Mouse (Mus musculus) megakaryocyte, embryonic 14.5 days (primary cell): ENCODE results near the gene Notum. TPM values are rescaled to one million over a fixed set of nuclear protein-coding genes. Genes with fewer than 3 reads are reported as not detected.

Experiments
- H3K27me3 ChIP-seq: replicated peaks from 2 replicates; pipeline ENCODE3; 2012; ENCODE audit warnings: inconsistent platforms
- H3K36me3 ChIP-seq: replicated peaks from 2 replicates; pipeline ENCODE3; 2012; ENCODE audit warnings: low read length, inconsistent platforms, mixed read lengths
- H3K4me1 ChIP-seq: 2 replicates; pipeline ENCODE4 v1.6.1; 2012; ENCODE audit warnings: inconsistent platforms
- H3K4me3 ChIP-seq: replicated peaks from 2 replicates; pipeline ENCODE3; 2012; ENCODE audit warnings: moderate library complexity, mild to moderate bottlenecking, inconsistent platforms
- H3K9me3 ChIP-seq: 2 replicates; pipeline ENCODE4 v1.6.1; 2012; ENCODE audit warnings: inconsistent platforms
- FLI1 ChIP-seq: IDR thresholded peaks from 2 replicates; pipeline ENCODE4 v1.6.1; 2012; ENCODE audit warnings: low read length, inconsistent platforms, mixed read lengths
- GATA1 ChIP-seq: IDR thresholded peaks from 3 replicates; pipeline ENCODE4 v1.6.1; 2012; ENCODE audit warnings: mixed read lengths, low read length, inconsistent platforms, borderline replicate concordance
- polyA plus RNA-seq: library from polyadenylated mRNA; stranded (reverse); fragments of >175 nt; gene quantifications from 2 replicates; pipeline ENCODE4 v1.2.3, GENCODE M21; 2012; ENCODE audit warnings: low replicate concordance; ENCODE audit not compliant: insufficient read depth

Notum gene
- polyA plus RNA-seq, 1 experiment, result 0.46 TPM

DNA sequence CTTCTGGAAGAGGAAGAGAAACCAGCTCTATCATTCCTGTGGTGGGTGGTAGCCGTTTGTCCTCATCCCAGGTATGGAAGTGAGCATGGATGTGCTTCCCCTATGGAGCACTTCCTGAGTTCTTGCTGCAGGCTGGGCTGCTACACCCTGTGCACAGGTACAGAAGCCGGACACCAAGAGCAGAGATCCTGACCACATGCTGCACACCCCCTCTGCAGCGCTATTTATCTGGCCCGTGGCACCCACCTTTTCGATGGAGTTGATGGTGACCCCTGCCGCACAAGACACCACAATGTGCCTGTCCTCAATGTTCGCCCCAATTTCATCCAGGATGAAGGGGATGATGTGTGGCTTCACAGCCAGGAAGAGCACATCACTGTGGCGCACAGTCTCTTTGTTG lies 19.1 kb downstream of the Notum start:
- Histone ChIP-seq H3K27me3 (peaks cover 8% of the 10 kb centered on the region), H3K4me3 (peak overlapping the region; percentile 51), H3K9me3 (no peaks in the 10 kb centered on the region), H3K4me1 (peaks cover 47% of the 10 kb centered on the region), H3K36me3 (peaks cover 27% of the 10 kb centered on the region)
- TF ChIP-seq FLI1 (no peak), GATA1 (no peak)

- H3K4me3 ChIP-seq, result peak overlapping the region; percentile 5
These were observed 19.7 kb downstream of the Notum start for GRCm38 (mm10) chr11:120641255-120641654.

GRCm38 (mm10) chr11:120634810-120635209 lies 26.2 kb downstream of the Notum start:
- H3K27me3 ChIP-seq, result no peaks in the 10 kb centered on the region
- H3K9me3 ChIP-seq, result no peaks in the 10 kb centered on the region
- H3K4me3 ChIP-seq, result no peak overlapping the region
- no peak for TF ChIP-seq FLI1
- TF ChIP-seq GATA1, result no peak
- H3K4me1 ChIP-seq, result peaks cover 58% of the 10 kb centered on the region
- H3K36me3 ChIP-seq, result peaks cover 21% of the 10 kb centered on the region

More at GRCm38 (mm10) chr11:120641255-120641654, 19.7 kb downstream of the Notum start:
- TF ChIP-seq GATA1 (no peak), FLI1 (no peak)
- Histone ChIP-seq H3K36me3 (peaks cover 28% of the 10 kb centered on the region), H3K9me3 (no peaks in the 10 kb centered on the region), H3K27me3 (peaks cover 6% of the 10 kb centered on the region), H3K4me1 (peaks cover 47% of the 10 kb centered on the region)

- no peaks in the 10 kb centered on the region for H3K27me3 ChIP-seq
- H3K9me3 ChIP-seq, result no peaks in the 10 kb centered on the region
- TF ChIP-seq GATA1, result no peak
- TF ChIP-seq FLI1, result no peak
- peak within 1 kb of the TSS; percentile 93 for H3K4me3 ChIP-seq
- H3K4me1 ChIP-seq, result peaks cover 69% of the 10 kb centered on the region
- peaks cover 23% of the 10 kb centered on the region for H3K36me3 ChIP-seq
These were observed 27.2 kb downstream of the Notum start, which contains the start of gene Mafg for GRCm38 (mm10) chr11:120633520-120634343. TSS of gene Mafg (minus strand) at chr11:120633600.

DNA sequence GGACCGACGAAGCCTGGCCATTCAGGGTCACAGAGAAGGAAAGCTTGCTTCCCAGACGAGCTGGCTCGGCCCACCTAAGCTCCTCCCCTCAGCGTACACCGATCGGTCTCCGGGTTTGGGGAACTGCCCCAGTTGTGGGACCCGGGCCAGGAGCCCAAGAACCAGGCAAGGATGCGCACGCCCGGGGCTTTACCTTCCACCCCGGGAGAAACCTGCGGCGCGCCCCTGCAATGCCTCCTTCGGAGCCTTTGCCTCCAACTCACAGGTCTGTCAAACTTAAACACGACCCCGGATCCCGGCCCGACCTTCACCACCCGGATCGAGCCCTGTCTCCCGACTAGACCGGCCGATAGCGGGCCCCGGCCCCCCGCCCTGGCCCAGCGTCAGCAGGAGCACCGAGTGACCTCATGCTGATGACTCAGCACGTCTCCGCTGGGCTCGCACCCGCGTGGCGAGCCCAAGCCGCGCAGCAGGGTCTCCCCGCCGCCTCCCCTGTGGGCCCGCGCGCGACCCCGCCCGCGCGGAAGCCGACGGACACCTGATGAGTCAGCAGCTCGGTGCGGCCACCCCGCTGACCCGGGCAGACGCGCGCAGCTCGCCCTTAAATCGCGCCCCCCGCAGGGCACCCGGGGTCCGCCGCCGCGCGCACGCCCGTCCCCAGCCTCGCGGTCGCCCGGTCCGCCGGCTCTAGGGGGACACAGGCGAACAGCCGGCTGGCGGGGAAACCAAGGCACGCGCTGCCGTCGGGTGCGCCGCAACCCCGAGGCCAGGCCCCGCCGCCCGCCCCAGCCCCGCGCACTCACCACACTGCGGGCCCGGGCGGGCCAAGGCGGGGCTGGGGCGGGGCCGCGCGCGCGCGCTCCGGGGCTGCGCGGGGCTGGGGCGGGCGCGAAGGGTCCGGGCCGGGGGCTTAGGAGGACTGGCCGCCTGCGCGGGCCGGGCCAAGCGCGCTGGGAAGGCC lies 28.1 kb downstream of the Notum start:
- H3K4me1 ChIP-seq, result peaks cover 76% of the 10 kb centered on the region
- TF ChIP-seq GATA1 (no peak), FLI1 (no peak)
- no peaks in the 10 kb centered on the region for H3K27me3 ChIP-seq
- no peaks in the 10 kb centered on the region for H3K9me3 ChIP-seq
- peak overlapping the region; percentile 93 for H3K4me3 ChIP-seq
- peaks cover 26% of the 10 kb centered on the region for H3K36me3 ChIP-seq

- Histone ChIP-seq H3K4me3 (peak overlapping the region; percentile 93), H3K4me1 (peaks cover 78% of the 10 kb centered on the region), H3K36me3 (peaks cover 28% of the 10 kb centered on the region), H3K27me3 (no peaks in the 10 kb centered on the region), H3K9me3 (no peaks in the 10 kb centered on the region)
- TF ChIP-seq FLI1, result no peak
- no peak for TF ChIP-seq GATA1
These were observed 29.1 kb downstream of the Notum start for GRCm38 (mm10) chr11:120631726-120632448.

- TF ChIP-seq GATA1, result no peak
- no peak for TF ChIP-seq FLI1
- Histone ChIP-seq H3K4me1 (peaks cover 78% of the 10 kb centered on the region), H3K27me3 (no peaks in the 10 kb centered on the region), H3K4me3 (peak overlapping the region; percentile 93), H3K9me3 (no peaks in the 10 kb centered on the region), H3K36me3 (peaks cover 33% of the 10 kb centered on the region)
These were observed 29.9 kb downstream of the Notum start for GRCm38 (mm10) chr11:120630881-120631725.

- H3K27me3 ChIP-seq, result no peaks in the 10 kb centered on the region
- no peaks in the 10 kb centered on the region for H3K9me3 ChIP-seq
- peak overlapping the region; percentile 93 for H3K4me3 ChIP-seq
- no peak for TF ChIP-seq FLI1
- TF ChIP-seq GATA1, result no peak
- H3K4me1 ChIP-seq, result peaks cover 80% of the 10 kb centered on the region
- peaks cover 34% of the 10 kb centered on the region for H3K36me3 ChIP-seq
These were observed 30.5 kb downstream of the Notum start for GRCm38 (mm10) chr11:120630401-120630871.
